Mouse (Mus musculus) embryonic fibroblast, embryonic 13.5 days (primary cell): ENCODE data around the gene Serpinb3d.
"Not testable (repeated sequence)": the region's sequence is repeated elsewhere in the genome, so short reads cannot be mapped to it uniquely, and the experiment has no call there.

Source experiments
- CTCF ChIP-seq: IDR thresholded peaks from 2 replicates; pipeline ENCODE4 v1.5.1; 2011; ENCODE audit warnings: mild to moderate bottlenecking, control low read depth, low read length, moderate library complexity, borderline replicate concordance; ENCODE audit not compliant: insufficient read depth
- POLR2A ChIP-seq: IDR thresholded peaks from 2 replicates; pipeline ENCODE4 v1.6.1; 2011; ENCODE audit warnings: low read depth, mild to moderate bottlenecking, control low read depth, low read length, moderate library complexity

DNA sequence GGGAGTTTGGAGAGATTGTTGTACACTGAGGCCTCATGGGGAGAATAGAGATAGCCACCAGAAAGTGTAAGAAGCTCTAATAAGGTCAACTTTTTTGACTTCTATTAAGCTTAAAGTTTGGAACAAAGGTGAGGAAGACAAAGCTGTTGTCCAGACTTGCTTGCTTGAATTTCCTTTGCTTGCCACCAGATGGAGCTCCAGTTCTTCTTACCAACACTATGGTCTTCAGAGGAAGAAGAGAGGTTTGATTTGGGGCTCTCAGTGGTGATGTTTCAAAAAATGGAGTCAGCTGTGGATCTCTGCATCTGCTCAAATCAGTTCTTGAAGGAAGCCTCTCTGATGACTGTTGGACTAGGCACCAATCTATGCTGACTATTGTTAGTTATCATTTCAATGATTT is 44.1 kb upstream of the Serpinb3d start:
- TF ChIP-seq POLR2A, CTCF: not testable (repeated sequence)
